Mouse (Mus musculus) thymus, adult 2 months (tissue): ENCODE data around the gene Panx2. TPM values are rescaled to one million over a fixed set of nuclear protein-coding genes. Genes with fewer than 3 reads are reported as not detected.

Experiments
- DNase-seq: peaks from one replicate; pipeline ENCODE4 v3.0.0; 2021
- H3K27ac ChIP-seq: fragments of 200-500 bp; 2 replicates; pipeline ENCODE4 v1.5.1; 2012; ENCODE audit warnings: low read length, control low read depth; ENCODE audit not compliant: control insufficient read depth, insufficient read depth
- H3K27me3 ChIP-seq: fragments of 200-500 bp; 2 replicates; pipeline ENCODE4 v1.6.1; 2012; ENCODE audit warnings: mild to moderate bottlenecking, low read length, moderate library complexity, mixed read lengths; ENCODE audit not compliant: control insufficient read depth, insufficient read depth
- H3K36me3 ChIP-seq: fragments of 200-500 bp; 2 replicates; pipeline ENCODE4 v1.6.1; 2012; ENCODE audit warnings: mild to moderate bottlenecking, low read length, moderate library complexity; ENCODE audit not compliant: control insufficient read depth, insufficient read depth
- H3K4me1 ChIP-seq: fragments of 200-500 bp; replicated peaks from 2 replicates; pipeline ENCODE4 v1.6.1; 2012; ENCODE audit warnings: low read length; ENCODE audit not compliant: control insufficient read depth, insufficient read depth
- H3K4me3 ChIP-seq: fragments of 200-500 bp; 2 replicates; pipeline ENCODE4 v1.5.1; 2012; ENCODE audit warnings: mild to moderate bottlenecking, low read length, control low read depth, moderate library complexity; ENCODE audit not compliant: control insufficient read depth, insufficient read depth
- CTCF ChIP-seq: fragments of 200-500 bp; IDR thresholded peaks from 2 replicates; pipeline ENCODE4 v1.5.1; 2012; ENCODE audit warnings: mild to moderate bottlenecking, control low read depth, low read length, moderate library complexity, borderline replicate concordance; ENCODE audit not compliant: control insufficient read depth, poor library complexity, insufficient read depth; ENCODE audit errors: extremely low read depth
- POLR2A ChIP-seq: fragments of 200-500 bp; IDR thresholded peaks from 2 replicates; pipeline ENCODE4 v1.6.1; 2012; ENCODE audit warnings: mild to moderate bottlenecking, low read length, control low read depth, moderate library complexity; ENCODE audit not compliant: control insufficient read depth, poor library complexity, insufficient read depth; ENCODE audit errors: extremely low read depth
- WGBS: fragments of 180-500 bp; shearing (Covaris S2); methylation state at CpG from one replicate; pipeline ENCODE4 v1.1.7; 2018; 5-methylcytosine and 5-hydroxymethylcytosine counted together
- polyA plus RNA-seq: library from polyadenylated mRNA; depleted of rRNA; stranded (reverse); fragments of >200 nt; gene quantifications from 2 replicates; pipeline ENCODE4 v1.2.3, GENCODE M21; 2012; rRNA removed

Gene Panx2
- 0.04 and 0.15 TPM in 2 replicates for polyA plus RNA-seq

GRCm38 (mm10) chr15:89059161-89059931 is at the start of gene Panx2:
TSS of gene Panx2 (plus strand) at chr15:89059734.
- no peaks in the 10 kb centered on the region for H3K36me3 ChIP-seq
- H3K27ac ChIP-seq = no peak within 1 kb of the TSS
- no peak for TF ChIP-seq POLR2A
- no peak for TF ChIP-seq CTCF
- 5% methylated on average over 57 of the region's 57 CpGs for WGBS
- H3K4me1 ChIP-seq = peaks cover 4% of the 10 kb centered on the region; the same call in 1 of the 2 replicates
- peak within 1 kb of the TSS; percentile 4; the same call in 1 of the 2 replicates for H3K4me3 ChIP-seq
- H3K27me3 ChIP-seq = peaks cover 8% of the 10 kb centered on the region; the same call in 1 of the 2 replicates
- no peak for DNase-seq

- 92% methylated on average over 3 of the region's 3 CpGs for WGBS
- DNase-seq = no peak
- Histone ChIP-seq H3K36me3 (no peaks in the 10 kb centered on the region), H3K27me3 (no peaks in the 10 kb centered on the region), H3K4me1 (no peaks in the 10 kb centered on the region), H3K27ac (no peak overlapping the region), H3K4me3 (no peak overlapping the region)
- TF ChIP-seq POLR2A = no peak
- no peak for TF ChIP-seq CTCF
Observed at GRCm38 (mm10) chr15:89016722-89017121, 42.8 kb upstream of the Panx2 start.

GRCm38 (mm10) chr15:89020085-89020484 is 39.4 kb upstream of the Panx2 start:
- 83% methylated on average over 7 of the region's 7 CpGs for WGBS
- Histone ChIP-seq H3K4me1 (no peaks in the 10 kb centered on the region), H3K27ac (no peak overlapping the region), H3K27me3 (no peaks in the 10 kb centered on the region), H3K4me3 (no peak overlapping the region), H3K36me3 (no peaks in the 10 kb centered on the region)
- no peak for DNase-seq
- TF ChIP-seq POLR2A (no peak), CTCF (no peak)

- 84% methylated on average over 7 of the region's 7 CpGs for WGBS
- TF ChIP-seq CTCF (no peak), POLR2A (no peak)
- Histone ChIP-seq H3K27me3 (no peaks in the 10 kb centered on the region), H3K27ac (no peak overlapping the region), H3K4me1 (no peaks in the 10 kb centered on the region), H3K36me3 (no peaks in the 10 kb centered on the region), H3K4me3 (no peak overlapping the region)
- DNase-seq = no peak
Observed at GRCm38 (mm10) chr15:89020492-89020891, 39.0 kb upstream of the Panx2 start.

DNA sequence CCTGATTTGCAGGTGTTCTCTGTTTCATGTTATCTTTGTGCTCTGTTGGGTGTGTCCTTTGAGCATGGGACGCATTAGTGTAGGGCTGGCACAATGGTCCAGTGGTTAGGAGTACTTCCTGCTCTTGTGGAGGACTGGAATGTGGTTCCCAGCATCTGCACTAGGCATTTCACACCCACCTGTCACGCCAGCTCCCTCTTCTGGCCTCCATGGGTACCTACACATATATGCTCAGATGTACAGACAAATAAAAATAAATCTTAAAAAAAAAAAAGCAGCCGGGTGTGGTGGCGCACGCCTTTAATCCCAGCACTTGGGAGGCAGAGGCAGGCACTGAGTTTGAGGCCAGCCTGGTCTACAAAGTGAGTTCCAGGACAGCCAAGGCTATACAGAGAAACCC is 15.2 kb upstream of the Panx2 start:
- no peaks in the 10 kb centered on the region for H3K4me1 ChIP-seq
- no peak overlapping the region for H3K27ac ChIP-seq
- H3K36me3 ChIP-seq = no peaks in the 10 kb centered on the region
- WGBS = 77% methylated on average over 5 of the region's 5 CpGs
- TF ChIP-seq CTCF (no peak), POLR2A (no peak)
- no peaks in the 10 kb centered on the region for H3K27me3 ChIP-seq
- DNase-seq = no peak
- H3K4me3 ChIP-seq = no peak overlapping the region

DNA sequence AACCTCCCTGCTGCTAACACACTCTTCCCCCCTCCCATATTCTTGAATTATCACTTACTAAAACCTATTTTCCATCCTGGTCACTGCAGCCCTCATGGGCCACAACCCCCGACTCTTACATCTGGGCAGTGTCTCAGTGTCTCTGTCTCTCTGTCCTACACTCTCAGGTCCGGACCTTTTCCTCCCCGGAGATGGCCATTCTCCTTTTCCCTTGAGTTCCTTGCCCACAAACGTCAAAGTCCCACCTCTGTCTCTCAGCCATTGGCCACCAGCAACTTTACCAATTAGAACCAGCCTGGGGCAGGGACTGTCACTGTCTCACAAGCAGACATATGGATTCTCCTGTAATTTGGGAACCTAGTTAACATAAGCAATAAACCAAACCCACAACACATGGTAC is 13.2 kb upstream of the Panx2 start:
- 82% methylated on average over 4 of the region's 4 CpGs for WGBS

DNA sequence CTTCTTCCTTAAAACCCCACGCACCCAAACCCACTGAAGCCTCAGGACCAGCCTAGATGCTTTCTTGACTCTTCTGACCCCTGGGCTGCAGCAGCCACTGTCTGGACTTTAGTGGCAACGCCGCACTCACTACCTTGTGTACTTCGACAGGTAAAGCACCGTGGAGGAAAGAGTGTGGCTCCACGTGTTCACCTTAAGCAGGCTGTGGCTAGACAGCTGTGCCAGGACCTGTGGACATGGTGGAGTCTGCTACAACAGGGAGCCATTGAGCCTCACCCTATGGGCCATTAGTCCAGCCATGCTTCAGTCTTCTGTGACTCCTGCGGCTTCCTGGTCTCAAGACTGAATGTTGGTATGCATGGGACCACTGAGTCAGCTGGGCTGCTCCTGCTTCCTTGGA is 4.9 kb upstream of the Panx2 start:
- WGBS = 88% methylated on average over 7 of the region's 7 CpGs

More for the DNA sequence above, 13.2 kb upstream of the Panx2 start:
- H3K27ac ChIP-seq = no peak overlapping the region
- no peaks in the 10 kb centered on the region for H3K27me3 ChIP-seq
- H3K4me1 ChIP-seq = no peaks in the 10 kb centered on the region
- H3K36me3 ChIP-seq = no peaks in the 10 kb centered on the region
- DNase-seq = no peak
- H3K4me3 ChIP-seq = no peak overlapping the region
- TF ChIP-seq POLR2A (no peak), CTCF (no peak)

More for the DNA sequence above, 4.9 kb upstream of the Panx2 start:
- no peak overlapping the region for H3K27ac ChIP-seq
- TF ChIP-seq CTCF (no peak), POLR2A (no peak)
- DNase-seq = no peak
- H3K4me3 ChIP-seq = no peak overlapping the region
- no peaks in the 10 kb centered on the region for H3K36me3 ChIP-seq
- H3K27me3 ChIP-seq = peaks cover 5% of the 10 kb centered on the region; the same call in 1 of the 2 replicates
- no peaks in the 10 kb centered on the region for H3K4me1 ChIP-seq
